Mouse (Mus musculus) gonadal fat pad, adult 2 months (tissue): ENCODE measurements around the gene Gm37240. TPM values are rescaled to one million over a fixed set of nuclear protein-coding genes. Genes with fewer than 3 reads are reported as not detected.

Source experiments
- DNase-seq: peaks from one replicate; pipeline ENCODE4 v3.0.0-alpha.2; 2012; ENCODE audit warnings: low read depth
- polyA plus RNA-seq: library from polyadenylated mRNA; depleted of rRNA; stranded (reverse); fragments of >200 nt; gene quantifications from 2 replicates; pipeline ENCODE4 v1.2.3, GENCODE M21; 2012

The Gm37240 gene
- polyA plus RNA-seq, 1 experiment, result 6.2 TPM

GRCm38 (mm10) chr3:85284483-85284882, 602.8 kb downstream of the Gm37240 start:
- no peak for DNase-seq

- DNase-seq, result no peak
Observed at GRCm38 (mm10) chr3:85282816-85283215, 604.5 kb downstream of the Gm37240 start.

- DNase-seq, result no peak
Observed at GRCm38 (mm10) chr3:85275075-85275474, 612.2 kb downstream of the Gm37240 start.

- no peak for DNase-seq
Observed at GRCm38 (mm10) chr3:85271491-85271890, 615.8 kb downstream of the Gm37240 start.

GRCm38 (mm10) chr3:85264963-85265362, 622.4 kb downstream of the Gm37240 start:
- DNase-seq, result no peak

GRCm38 (mm10) chr3:85264546-85264945, 622.8 kb downstream of the Gm37240 start:
- no peak for DNase-seq

GRCm38 (mm10) chr3:85254526-85254925, 632.8 kb downstream of the Gm37240 start:
- no peak for DNase-seq

GRCm38 (mm10) chr3:85251631-85252030, 635.7 kb downstream of the Gm37240 start:
- DNase-seq, result no peak

GRCm38 (mm10) chr3:85246131-85246530, 641.2 kb downstream of the Gm37240 start:
- DNase-seq, result no peak

- DNase-seq, result no peak
Observed at GRCm38 (mm10) chr3:85236546-85236945, 650.8 kb downstream of the Gm37240 start.

GRCm38 (mm10) chr3:85232846-85233245, 654.5 kb downstream of the Gm37240 start:
- no peak for DNase-seq

GRCm38 (mm10) chr3:85222046-85222445, 665.3 kb downstream of the Gm37240 start:
- no peak for DNase-seq

GRCm38 (mm10) chr3:85214926-85215325, 672.4 kb downstream of the Gm37240 start:
- no peak for DNase-seq

- DNase-seq, result no peak
Observed at GRCm38 (mm10) chr3:85212751-85213350, 674.5 kb downstream of the Gm37240 start.

GRCm38 (mm10) chr3:85209887-85210844, 677.2 kb downstream of the Gm37240 start:
- DNase-seq, result no peak

- DNase-seq, result no peak
Observed at GRCm38 (mm10) chr3:85206475-85206874, 680.8 kb downstream of the Gm37240 start.

- no peak for DNase-seq
Observed at GRCm38 (mm10) chr3:85205911-85206310, 681.4 kb downstream of the Gm37240 start.

- DNase-seq, result no peak
Observed at GRCm38 (mm10) chr3:85203659-85204058, 683.7 kb downstream of the Gm37240 start.

GRCm38 (mm10) chr3:85202726-85203125, 684.6 kb downstream of the Gm37240 start:
- no peak for DNase-seq

GRCm38 (mm10) chr3:85201785-85202184, 685.5 kb downstream of the Gm37240 start:
- DNase-seq, result no peak

- no peak for DNase-seq
Observed at GRCm38 (mm10) chr3:85198496-85198895, 688.8 kb downstream of the Gm37240 start.

GRCm38 (mm10) chr3:85197148-85197547, 690.2 kb downstream of the Gm37240 start:
- no peak for DNase-seq

- no peak for DNase-seq
Observed at GRCm38 (mm10) chr3:85196591-85196990, 690.7 kb downstream of the Gm37240 start.
